Mouse (Mus musculus) heart, embryonic 15.5 days (tissue): ENCODE results near the gene Akap1. TPM values are rescaled to one million over a fixed set of nuclear protein-coding genes. Genes with fewer than 3 reads are reported as not detected.

Source experiments
- ATAC-seq: fragments of 200-750 bp; cut with Nextera tagmentation; replicated peaks from 2 replicates; pipeline ENCODE4 v1.8.0; 2017; ENCODE audit warnings: low read depth, moderate TSS enrichment; ENCODE audit not compliant: insufficient number of reproducible peaks, insufficient read depth, low FRiP score
- H3K27ac ChIP-seq: fragments of 300-500 bp; sonication (generic); 2 replicates; pipeline ENCODE4 v1.5.1; 2015; ENCODE audit warnings: mild to moderate bottlenecking, inconsistent platforms
- H3K27me3 ChIP-seq: fragments of 300-500 bp; sonication (generic); 2 replicates; pipeline ENCODE4 v1.6.1; 2015; ENCODE audit warnings: inconsistent platforms
- H3K36me3 ChIP-seq: fragments of 300-500 bp; sonication (generic); 2 replicates; pipeline ENCODE4 v1.6.1; 2015; ENCODE audit warnings: mild to moderate bottlenecking, inconsistent platforms
- H3K4me1 ChIP-seq: fragments of 300-500 bp; sonication (generic); replicated peaks from 2 replicates; pipeline ENCODE4 v1.6.1; 2015; ENCODE audit warnings: inconsistent platforms
- H3K4me2 ChIP-seq: fragments of 300-500 bp; sonication (generic); 2 replicates; pipeline ENCODE4 v1.6.1; 2015; ENCODE audit warnings: inconsistent platforms, mild to moderate bottlenecking, moderate library complexity
- H3K4me3 ChIP-seq: fragments of 300-500 bp; sonication (generic); 2 replicates; pipeline ENCODE4 v1.5.1; 2015; ENCODE audit warnings: mild to moderate bottlenecking, inconsistent platforms
- H3K9ac ChIP-seq: fragments of 300-500 bp; sonication (generic); 2 replicates; pipeline ENCODE4 v1.6.1; 2015; ENCODE audit warnings: mild to moderate bottlenecking, inconsistent platforms
- H3K9me3 ChIP-seq: fragments of 300-500 bp; sonication (generic); replicated peaks from 2 replicates; pipeline ENCODE4 v1.6.1; 2016; ENCODE audit warnings: inconsistent platforms
- WGBS: fragments of 180-500 bp; shearing (Covaris S2); methylation state at CpG from one replicate; pipeline ENCODE4 v1.1.7; 2015; ENCODE audit warnings: mixed read lengths; 5-methylcytosine and 5-hydroxymethylcytosine counted together
- polyA plus RNA-seq: library from polyadenylated mRNA; unstranded; fragments of >200 nt; fragmentation: Nextera tagmentation; extraction: Ambion mirVana; gene quantifications from 2 replicates; pipeline ENCODE4 v1.2.1, GENCODE M21; 2015

Gene Akap1
- polyA plus RNA-seq, 1 experiment from 2014 or later = 44.2 TPM

DNA sequence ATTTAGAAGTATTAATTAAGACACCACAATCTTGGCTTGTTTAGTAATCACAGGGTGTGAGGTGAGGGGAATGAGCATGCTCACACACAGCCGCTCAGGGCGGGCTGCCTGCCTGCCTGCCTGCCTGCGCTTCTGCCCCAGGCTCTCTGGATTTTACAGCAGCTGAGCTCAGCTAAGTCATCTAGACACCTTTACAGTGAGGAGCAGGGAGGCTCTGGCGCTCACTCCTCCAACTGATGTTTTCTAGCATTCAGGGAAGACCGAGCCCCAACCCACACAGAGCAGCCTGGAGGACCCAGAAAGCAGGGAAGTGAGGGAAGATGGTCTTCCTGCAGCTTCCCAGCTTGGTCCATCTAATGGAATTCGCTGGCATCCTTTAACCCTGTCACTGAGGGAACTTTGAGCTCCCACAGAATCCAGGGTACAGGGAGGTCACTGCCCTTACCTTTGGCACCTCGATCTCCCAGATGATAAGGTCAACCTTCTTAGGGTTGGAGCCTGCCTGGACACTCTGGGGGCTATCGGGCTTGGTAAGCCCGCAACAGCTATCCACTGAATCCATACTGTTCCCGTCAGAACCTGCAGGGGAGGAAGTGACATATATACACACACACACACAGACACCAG, 23.5 kb downstream of the Akap1 start:
- no peak for ATAC-seq
- peak overlapping the region; percentile 56 for H3K4me2 ChIP-seq
- no peaks in the 10 kb centered on the region for H3K9me3 ChIP-seq
- peaks cover 56% of the 10 kb centered on the region for H3K4me1 ChIP-seq
- H3K9ac ChIP-seq = peak overlapping the region; percentile 49
- no peaks in the 10 kb centered on the region for H3K27me3 ChIP-seq
- H3K36me3 ChIP-seq = peaks cover 38% of the 10 kb centered on the region
- H3K27ac ChIP-seq = peak overlapping the region; percentile 91
- WGBS = 45% methylated on average over 10 of the region's 10 CpGs
- H3K4me3 ChIP-seq = peak overlapping the region; percentile 29

DNA sequence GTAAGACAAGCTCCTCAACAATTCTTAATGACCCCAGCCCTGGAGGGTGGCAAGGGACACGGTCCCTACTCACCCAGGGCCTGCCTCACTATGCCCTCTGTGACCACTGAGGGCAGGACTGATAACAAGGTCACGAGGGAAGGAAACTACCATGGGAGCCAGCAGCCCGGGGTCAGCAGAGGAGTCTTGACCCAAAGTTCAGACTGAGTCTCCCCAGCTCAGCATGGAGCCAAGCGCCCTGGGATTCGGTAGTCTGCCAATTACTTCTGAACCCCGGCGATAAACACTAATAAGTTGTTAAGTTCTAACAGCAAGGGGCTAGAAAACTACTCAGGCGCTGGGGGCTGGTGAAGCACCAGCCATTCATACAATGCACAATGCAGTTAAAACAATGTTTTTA, 24.1 kb downstream of the Akap1 start:
- peak overlapping the region; percentile 91 for H3K27ac ChIP-seq
- H3K36me3 ChIP-seq = peaks cover 36% of the 10 kb centered on the region
- peak overlapping the region; percentile 56 for H3K4me2 ChIP-seq
- ATAC-seq = no peak
- 0 out of 2 replicates have a peak overlapping the region, but pooled peaks have one; percentile 0 for H3K9ac ChIP-seq
- peaks cover 52% of the 10 kb centered on the region for H3K4me1 ChIP-seq
- H3K4me3 ChIP-seq = peak overlapping the region; percentile 29
- H3K27me3 ChIP-seq = no peaks in the 10 kb centered on the region
- no peaks in the 10 kb centered on the region for H3K9me3 ChIP-seq
- WGBS = 62% methylated on average over 8 of the region's 8 CpGs

DNA sequence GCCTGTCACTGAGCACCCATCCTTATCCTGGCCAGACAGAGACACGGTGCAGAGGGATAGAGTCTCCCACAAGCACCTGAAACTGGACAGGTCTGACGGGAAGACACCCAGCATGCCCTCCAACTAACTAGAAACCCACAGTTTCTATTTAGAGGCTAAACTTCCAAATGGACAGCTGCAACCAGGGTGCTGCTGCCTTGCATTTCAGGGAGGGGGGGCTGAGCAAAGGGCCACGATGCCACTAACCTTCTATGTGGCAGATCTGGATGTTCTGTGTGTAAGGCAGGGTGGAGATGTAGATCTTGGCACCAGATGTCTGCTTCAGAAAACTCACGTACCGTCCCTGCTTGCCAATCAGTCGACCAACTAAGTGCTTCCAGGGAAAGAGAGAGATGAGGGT, 25.0 kb downstream of the Akap1 start:
- Histone ChIP-seq H3K27me3 (no peaks in the 10 kb centered on the region), H3K36me3 (peaks cover 37% of the 10 kb centered on the region), H3K9me3 (no peaks in the 10 kb centered on the region), H3K9ac (no peak overlapping the region), H3K4me3 (no peak overlapping the region), H3K4me2 (no peak overlapping the region), H3K4me1 (peaks cover 45% of the 10 kb centered on the region), H3K27ac (no peak overlapping the region; the same call in 1 of the 2 replicates)
- no peak for ATAC-seq
- 80% methylated on average over 6 of the region's 6 CpGs for WGBS

GRCm38 (mm10) chr11:88838630-88839029, 25.8 kb downstream of the Akap1 start:
- WGBS = 94% methylated on average over 13 of the region's 13 CpGs
- no peak for ATAC-seq

DNA sequence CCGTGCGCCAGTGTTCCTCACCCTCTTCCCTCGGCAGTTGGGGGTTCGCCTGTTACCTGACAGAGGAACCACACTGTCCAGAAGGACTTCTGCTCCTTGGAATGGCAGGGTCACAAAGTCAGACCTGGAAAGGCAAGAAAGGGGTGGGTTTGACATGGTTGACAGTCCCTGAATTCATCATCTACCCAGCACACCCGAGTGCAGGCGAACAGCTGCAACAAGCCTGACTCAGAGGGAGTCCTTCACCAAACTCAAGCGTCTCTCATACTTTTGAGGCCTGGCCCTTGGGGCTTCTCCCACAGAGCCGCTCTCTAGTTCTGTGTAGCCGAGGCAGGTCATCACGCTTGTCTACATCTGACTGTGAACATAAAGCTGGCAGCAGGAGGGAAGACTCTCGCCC, 29.8 kb downstream of the Akap1 start:
- Histone ChIP-seq H3K27ac (no peak overlapping the region), H3K4me2 (no peak overlapping the region), H3K4me3 (no peak overlapping the region), H3K36me3 (peaks cover 60% of the 10 kb centered on the region), H3K27me3 (no peaks in the 10 kb centered on the region), H3K4me1 (peaks cover 7% of the 10 kb centered on the region), H3K9ac (no peak overlapping the region), H3K9me3 (no peaks in the 10 kb centered on the region)
- no peak for ATAC-seq
- 90% methylated on average over 11 of the region's 11 CpGs for WGBS

More at GRCm38 (mm10) chr11:88838630-88839029, 25.8 kb downstream of the Akap1 start:
- Histone ChIP-seq H3K9ac (no peak overlapping the region), H3K4me3 (no peak overlapping the region), H3K27me3 (no peaks in the 10 kb centered on the region), H3K36me3 (peaks cover 37% of the 10 kb centered on the region), H3K4me2 (no peak overlapping the region), H3K4me1 (peaks cover 38% of the 10 kb centered on the region), H3K27ac (no peak overlapping the region), H3K9me3 (no peaks in the 10 kb centered on the region)

DNA sequence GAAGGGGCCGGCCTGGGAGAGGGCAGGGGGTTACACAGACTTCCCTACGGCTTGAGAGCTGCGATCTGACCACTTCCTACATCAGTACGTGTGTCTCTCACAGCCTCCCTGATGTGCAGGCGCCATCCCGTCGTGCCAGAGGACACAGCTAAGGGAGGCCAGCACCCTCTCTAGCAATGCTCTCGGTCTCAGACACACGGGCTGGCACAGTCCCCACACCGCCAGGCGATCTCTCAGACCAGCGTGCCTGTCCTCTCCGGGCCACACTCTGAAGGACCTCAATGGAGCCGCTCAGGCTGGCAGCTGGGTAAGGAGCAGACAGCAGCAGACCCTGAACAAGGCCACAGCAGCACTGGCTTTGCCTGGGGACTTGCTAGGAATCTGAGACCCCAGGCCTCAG, 30.3 kb downstream of the Akap1 start:
- no peak overlapping the region for H3K4me3 ChIP-seq
- no peak overlapping the region for H3K4me2 ChIP-seq
- peaks cover 63% of the 10 kb centered on the region for H3K36me3 ChIP-seq
- no peaks in the 10 kb centered on the region for H3K9me3 ChIP-seq
- no peaks in the 10 kb centered on the region for H3K27me3 ChIP-seq
- 83% methylated on average over 14 of the region's 14 CpGs for WGBS
- no peak overlapping the region for H3K9ac ChIP-seq
- no peak for ATAC-seq
- peaks cover 2% of the 10 kb centered on the region; the same call in 1 of the 2 replicates for H3K4me1 ChIP-seq
- H3K27ac ChIP-seq = no peak overlapping the region

DNA sequence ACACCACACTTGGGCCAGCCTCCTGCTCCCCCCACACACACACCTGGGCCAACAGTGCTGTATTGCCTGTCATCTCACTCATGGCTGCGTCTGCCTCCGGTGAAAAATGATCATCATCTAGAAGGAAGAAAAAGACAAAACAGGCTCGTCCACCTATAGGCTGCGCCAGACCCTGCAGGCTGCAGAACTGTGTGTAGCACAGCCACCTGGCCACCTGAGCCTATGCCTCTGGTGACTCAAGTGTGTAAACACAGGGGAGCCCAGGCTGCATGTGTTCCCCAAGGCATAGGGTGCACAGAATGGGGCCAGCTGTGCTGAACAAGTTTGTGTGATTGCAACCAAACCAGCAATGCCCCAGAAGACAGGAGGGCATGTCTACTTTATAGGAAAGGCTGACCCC, 31.3 kb downstream of the Akap1 start:
- no peak for ATAC-seq
- H3K36me3 ChIP-seq = peaks cover 59% of the 10 kb centered on the region

GRCm38 (mm10) chr11:88830257-88830804, 34.1 kb downstream of the Akap1 start:
- H3K27me3 ChIP-seq = no peaks in the 10 kb centered on the region
- ATAC-seq = no peak
- WGBS = 92% methylated on average over 2 of the region's 2 CpGs
- no peak overlapping the region for H3K4me2 ChIP-seq
- H3K9me3 ChIP-seq = no peaks in the 10 kb centered on the region
- no peaks in the 10 kb centered on the region for H3K4me1 ChIP-seq
- no peak overlapping the region for H3K9ac ChIP-seq
- no peak overlapping the region for H3K27ac ChIP-seq
- H3K36me3 ChIP-seq = peaks cover 47% of the 10 kb centered on the region
- H3K4me3 ChIP-seq = no peak overlapping the region

More for the DNA sequence above, 31.3 kb downstream of the Akap1 start:
- H3K27ac ChIP-seq = no peak overlapping the region
- H3K9me3 ChIP-seq = no peaks in the 10 kb centered on the region
- H3K4me2 ChIP-seq = no peak overlapping the region
- H3K9ac ChIP-seq = no peak overlapping the region
- no peak overlapping the region for H3K4me3 ChIP-seq
- no peaks in the 10 kb centered on the region for H3K4me1 ChIP-seq
- whole genome bisulfite sequencing = 87% methylated on average over 4 of the region's 4 CpGs
- H3K27me3 ChIP-seq = no peaks in the 10 kb centered on the region

- no peak overlapping the region for H3K4me3 ChIP-seq
- H3K27me3 ChIP-seq = no peaks in the 10 kb centered on the region
- H3K27ac ChIP-seq = no peak overlapping the region
- H3K9ac ChIP-seq = no peak overlapping the region
- H3K36me3 ChIP-seq = peaks cover 29% of the 10 kb centered on the region
- no peaks in the 10 kb centered on the region for H3K4me1 ChIP-seq
- H3K9me3 ChIP-seq = no peaks in the 10 kb centered on the region
- no peak for ATAC-seq
- no peak overlapping the region for H3K4me2 ChIP-seq
Observed at GRCm38 (mm10) chr11:88828528-88828927, 35.9 kb downstream of the Akap1 start.

- peaks cover 11% of the 10 kb centered on the region for H3K36me3 ChIP-seq
- H3K4me3 ChIP-seq = no peak overlapping the region
- no peak for ATAC-seq
- 30% methylated on average over 7 of the region's 7 CpGs for WGBS
- no peak overlapping the region for H3K27ac ChIP-seq
- peaks cover 13% of the 10 kb centered on the region for H3K4me1 ChIP-seq
- H3K4me2 ChIP-seq = no peak overlapping the region
- no peaks in the 10 kb centered on the region for H3K9me3 ChIP-seq
- no peak overlapping the region for H3K9ac ChIP-seq
- H3K27me3 ChIP-seq = peaks cover 7% of the 10 kb centered on the region; the same call in 1 of the 2 replicates
Observed at GRCm38 (mm10) chr11:88825909-88826308, 38.5 kb downstream of the Akap1 start.

DNA sequence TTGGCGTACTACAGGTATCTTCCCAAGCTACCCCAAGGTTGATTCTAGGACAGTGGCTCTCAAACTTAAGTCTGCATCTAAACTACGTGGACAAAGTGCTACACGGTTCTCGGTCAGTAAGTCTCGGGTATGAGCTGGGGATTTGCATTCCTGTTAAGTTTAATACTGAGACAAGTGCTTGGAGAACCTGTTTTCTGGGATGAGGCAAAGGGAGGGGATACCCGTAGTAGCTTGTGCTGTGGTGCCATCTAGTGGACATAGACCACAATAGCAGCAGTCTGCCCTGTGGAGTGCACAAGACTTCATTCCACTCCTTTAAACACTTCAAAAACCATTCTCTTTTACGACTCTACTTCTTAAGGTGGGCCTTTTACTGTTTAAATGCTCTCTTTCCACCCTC, 41.4 kb downstream of the Akap1 start:
- Histone ChIP-seq H3K4me1 (peaks cover 19% of the 10 kb centered on the region), H3K9me3 (no peaks in the 10 kb centered on the region), H3K27ac (no peak overlapping the region), H3K27me3 (peaks cover 7% of the 10 kb centered on the region; the same call in 1 of the 2 replicates), H3K9ac (no peak overlapping the region), H3K4me2 (peak overlapping the region; percentile 57), H3K36me3 (no peaks in the 10 kb centered on the region), H3K4me3 (peak overlapping the region; percentile 31)
- WGBS = 3% methylated on average over 7 of the region's 7 CpGs
- no peak; the same call in 1 of the 2 replicates for ATAC-seq

DNA sequence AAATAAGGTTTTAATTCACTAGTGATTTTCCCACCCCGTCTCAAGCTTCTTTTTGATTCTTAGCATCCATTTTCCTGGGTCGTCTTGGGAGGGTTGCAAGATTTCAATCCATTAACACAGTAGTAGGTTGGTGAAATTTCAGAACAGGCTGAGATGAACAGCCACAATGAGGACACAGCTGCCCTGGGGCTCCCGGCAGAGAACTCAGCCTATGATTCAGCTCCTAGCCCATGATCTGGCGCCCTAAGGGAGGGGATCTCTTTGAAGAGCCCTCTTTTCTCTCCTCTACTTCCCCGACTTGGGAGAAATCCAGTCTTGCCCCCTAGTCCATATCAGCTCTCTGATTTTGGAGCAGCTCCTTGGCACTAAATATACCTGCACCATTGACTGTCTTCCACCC, 41.9 kb downstream of the Akap1 start:
- Histone ChIP-seq H3K4me1 (peaks cover 19% of the 10 kb centered on the region), H3K4me3 (peak overlapping the region; percentile 31), H3K9ac (no peak overlapping the region), H3K36me3 (no peaks in the 10 kb centered on the region), H3K27ac (no peak overlapping the region), H3K4me2 (peak overlapping the region; percentile 57), H3K9me3 (no peaks in the 10 kb centered on the region), H3K27me3 (peaks cover 7% of the 10 kb centered on the region; the same call in 1 of the 2 replicates)
- no peak for ATAC-seq
- WGBS = 43% methylated on average over 5 of the region's 5 CpGs
